Mouse (Mus musculus): ENCODE data around the gene Pde7b.

GRCm38 (mm10) chr10:20657316-20658081, 67.4 kb downstream of the Pde7b start:
- TF ChIP-seq CTCF (IDR thresholded peaks at IDR 0.05) (no peak), EP300 (IDR thresholded peaks at IDR 0.05) (no peak)
